Mouse (Mus musculus): Measurements from ENCODE around the gene Kpna1.
"Not testable (repeated sequence)": the region's sequence is repeated elsewhere in the genome, so short reads cannot be mapped to it uniquely, and the experiment has no call there.

The Kpna1 gene

GRCm38 (mm10) chr16:35993316-35993715 lies 14.8 kb downstream of the Kpna1 start:
- DNase-seq, result no peak

DNA sequence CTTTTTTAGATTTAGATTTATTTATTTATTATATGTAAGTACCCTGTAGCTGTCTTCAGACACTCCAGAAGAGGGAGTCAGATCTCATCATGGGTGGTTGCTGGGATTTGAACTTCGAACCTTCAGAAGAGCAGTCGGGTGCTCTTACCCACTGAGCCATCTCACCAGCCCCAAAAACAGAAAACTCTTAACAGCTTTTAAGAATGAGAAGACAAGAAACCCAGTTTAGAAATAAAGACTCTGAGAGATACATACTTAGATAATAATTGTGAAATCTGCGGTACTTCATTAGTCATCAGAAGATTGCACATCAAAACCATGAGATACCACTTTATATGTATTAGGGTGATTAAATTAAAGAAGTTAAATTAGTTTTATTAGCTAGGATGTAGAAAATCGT lies 20.3 kb downstream of the Kpna1 start:
- not testable (repeated sequence) for DNase-seq

DNA sequence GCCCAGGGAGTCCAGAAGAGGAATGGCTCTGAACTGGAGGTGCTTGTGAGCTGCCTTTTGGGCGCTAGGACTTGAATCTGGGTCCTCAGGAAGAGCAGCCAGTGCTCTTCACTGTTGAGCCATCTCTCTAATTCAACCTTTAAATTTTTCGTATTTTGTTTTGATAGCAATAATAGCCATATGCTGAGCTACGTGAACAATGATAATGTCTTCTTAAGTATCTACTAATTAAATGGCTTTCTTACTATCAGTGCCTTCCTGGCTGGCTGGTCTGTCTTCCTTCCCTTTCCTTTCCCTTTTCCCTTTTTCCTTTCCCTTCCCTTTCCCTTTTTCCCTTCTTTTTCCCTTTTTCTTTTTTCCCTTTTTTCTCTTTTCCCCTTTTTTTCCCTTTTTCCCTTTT lies 29.8 kb downstream of the Kpna1 start:
- DNase-seq, result no peak

- no peak for DNase-seq
Observed at GRCm38 (mm10) chr16:36016335-36016734, 37.8 kb downstream of the Kpna1 start.

DNA sequence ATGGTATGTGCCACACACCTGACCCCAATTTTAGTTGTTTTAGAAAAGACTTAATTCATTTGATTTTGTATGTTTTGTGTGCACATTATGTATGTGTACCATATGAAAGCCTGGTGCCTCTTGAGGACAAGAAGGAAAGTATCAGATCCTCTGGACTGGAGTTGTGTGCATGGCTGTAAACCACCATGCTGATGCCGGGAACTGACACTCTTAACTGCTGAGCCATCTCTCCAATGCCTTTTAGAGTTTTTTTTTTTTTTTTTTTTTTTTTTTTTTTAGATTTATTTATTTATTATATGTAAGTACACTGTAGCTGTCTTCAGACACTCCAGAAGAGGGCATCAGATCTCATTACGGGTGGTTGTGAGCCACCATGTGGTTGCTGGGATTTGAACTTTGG lies 49.6 kb downstream of the Kpna1 start:
- not testable (repeated sequence) for DNase-seq

DNA sequence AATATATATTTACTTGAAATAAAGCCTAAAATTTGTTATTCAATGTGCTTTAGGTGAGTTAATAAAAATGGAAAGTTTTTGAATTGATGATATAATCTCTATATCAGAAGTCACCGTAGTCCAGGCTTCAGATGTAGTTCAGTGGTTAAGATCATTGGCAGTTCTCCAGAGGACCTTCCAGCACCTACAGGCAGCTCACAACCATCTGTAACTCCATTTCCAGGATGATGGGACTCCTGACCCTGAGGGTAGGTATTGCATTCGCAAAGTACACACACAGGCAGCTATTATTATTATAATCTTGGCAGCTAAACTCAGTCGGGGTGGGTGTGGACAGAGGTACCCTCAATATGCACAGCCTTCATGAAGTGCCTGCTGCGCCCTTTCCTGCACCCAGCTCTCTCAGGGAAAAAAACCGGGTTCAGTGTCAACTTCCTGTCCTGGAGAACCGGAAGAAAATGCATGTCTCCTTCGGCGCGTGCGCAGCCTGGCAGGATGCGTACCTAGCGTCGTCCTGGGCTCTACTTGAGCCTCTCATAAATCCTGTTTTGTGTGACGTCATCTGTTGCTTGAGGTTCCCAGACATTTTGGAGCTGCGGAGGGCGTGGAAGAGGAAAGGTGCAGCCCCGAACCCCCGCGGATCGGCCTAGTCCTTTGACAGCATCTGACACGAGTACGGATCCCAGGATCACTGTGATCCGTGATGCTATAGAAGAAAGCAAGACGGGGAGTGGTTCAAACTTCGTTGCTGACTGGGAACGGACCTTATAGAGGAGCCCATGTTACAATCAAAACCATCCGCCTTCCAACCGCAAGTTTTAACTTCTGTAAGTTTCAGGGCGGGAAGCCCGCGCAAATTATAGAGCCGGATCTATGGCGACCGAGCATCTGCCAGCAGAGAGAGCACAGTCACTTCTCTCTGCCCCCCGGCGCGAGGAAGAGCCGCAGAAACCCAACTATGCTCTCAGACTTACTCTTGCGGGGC lies 62.4 kb downstream of the Kpna1 start, which contains the start of gene Wdr5b:
TSS of gene Wdr5b (plus strand) at position 551 of the 985 bp plus-strand sequence.
- DNase-seq, result peak; percentile 92

DNA sequence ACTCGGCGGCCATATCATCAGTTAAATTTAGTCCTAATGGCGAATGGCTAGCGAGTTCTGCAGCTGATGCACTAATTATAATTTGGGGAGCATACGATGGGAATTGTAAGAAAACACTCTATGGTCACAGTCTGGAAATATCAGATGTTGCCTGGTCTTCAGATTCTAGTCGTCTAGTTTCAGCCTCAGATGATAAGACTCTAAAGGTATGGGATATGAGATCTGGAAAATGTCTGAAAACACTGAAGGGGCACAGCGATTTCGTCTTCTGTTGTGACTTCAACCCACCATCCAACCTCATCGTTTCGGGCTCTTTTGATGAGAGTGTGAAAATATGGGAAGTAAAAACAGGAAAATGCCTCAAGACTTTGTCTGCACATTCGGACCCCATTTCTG lies 63.1 kb downstream of the Kpna1 start:
- peak; percentile 16 for DNase-seq

- no peak for DNase-seq
Observed at GRCm38 (mm10) chr16:36043073-36043472, 64.5 kb downstream of the Kpna1 start.

GRCm38 (mm10) chr16:36043964-36044363 lies 65.4 kb downstream of the Kpna1 start:
- no peak for DNase-seq

GRCm38 (mm10) chr16:36047538-36047937 lies 69.0 kb downstream of the Kpna1 start:
- DNase-seq, result no peak

DNA sequence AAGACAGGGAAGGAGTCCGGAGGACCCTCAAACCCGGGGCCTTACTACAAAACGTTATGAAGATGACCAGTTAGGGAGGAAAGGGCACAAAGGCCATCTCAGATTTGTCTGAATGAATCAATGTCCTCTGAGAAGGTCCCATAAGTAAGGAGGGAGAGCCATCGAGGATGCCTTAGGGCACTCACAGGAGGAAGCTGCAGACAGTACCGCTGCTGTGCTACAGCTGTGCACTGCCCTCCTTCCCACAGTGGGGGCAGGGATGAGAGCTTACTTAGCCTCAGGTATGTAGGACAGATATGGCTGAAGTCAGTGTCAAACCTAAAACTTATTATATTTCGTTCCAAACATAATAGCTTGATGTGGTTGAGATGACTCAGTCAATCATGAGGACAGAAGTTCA lies 72.9 kb downstream of the Kpna1 start:
- no peak for DNase-seq

DNA sequence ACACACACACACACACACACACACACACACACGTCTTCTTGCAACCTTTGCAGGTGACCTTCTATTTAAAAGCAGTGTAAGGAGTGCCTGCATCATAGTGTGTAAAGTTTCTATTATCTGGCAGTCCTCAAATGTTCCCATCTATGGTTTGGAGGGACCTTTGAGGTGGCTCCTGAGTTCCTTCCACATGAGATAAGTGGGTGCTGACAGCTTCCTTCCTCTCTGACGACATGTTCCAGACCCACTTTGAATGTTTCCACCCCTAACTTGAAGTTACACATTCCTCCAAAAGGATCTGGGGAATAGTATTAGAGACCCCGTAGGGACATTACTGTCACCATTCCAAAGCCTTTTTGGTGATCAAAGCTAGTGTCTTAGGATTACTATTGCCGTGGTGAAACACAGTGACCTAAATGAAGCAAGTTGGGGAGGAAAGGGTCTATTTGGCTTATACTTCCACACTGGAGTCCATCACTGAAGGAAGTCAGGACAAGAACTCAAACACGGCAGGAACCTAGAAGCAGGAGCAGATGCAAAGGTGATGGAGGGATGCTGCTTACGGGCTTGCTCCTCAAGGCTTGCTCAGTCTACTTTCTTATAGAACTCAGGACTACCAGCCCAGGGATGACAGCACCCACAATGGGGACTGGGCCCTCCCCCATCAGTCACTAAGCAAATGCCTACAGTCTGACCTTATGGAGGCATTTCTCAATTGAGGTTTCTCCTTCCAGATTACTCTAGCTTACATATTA lies 75.2 kb downstream of the Kpna1 start:
- no peak for DNase-seq

- no peak for DNase-seq
Observed at GRCm38 (mm10) chr16:36054920-36055319, 76.4 kb downstream of the Kpna1 start.

GRCm38 (mm10) chr16:36056416-36056815 lies 77.9 kb downstream of the Kpna1 start:
- no peak for DNase-seq

- DNase-seq, result no peak
Observed at GRCm38 (mm10) chr16:36057933-36058475, 79.5 kb downstream of the Kpna1 start.

DNA sequence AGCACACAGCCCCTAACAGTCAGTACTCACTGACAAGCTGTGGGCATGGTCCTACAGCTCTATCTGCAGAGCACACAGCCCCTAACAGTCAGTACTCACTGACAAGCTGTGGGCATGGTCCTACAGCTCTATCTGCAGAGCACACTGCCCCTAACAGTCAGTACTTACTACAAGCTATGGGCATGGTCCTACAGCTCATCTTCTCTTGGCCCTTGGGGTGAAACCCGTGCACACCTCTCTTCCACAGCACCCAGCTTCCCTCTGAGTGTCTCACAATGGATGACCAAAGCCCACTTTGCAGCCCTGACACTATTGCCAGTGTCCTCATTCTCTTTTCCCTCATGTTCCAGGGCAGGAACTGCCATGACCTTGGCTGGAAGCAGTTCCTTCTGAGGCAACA lies 84.0 kb downstream of the Kpna1 start:
- DNase-seq, result not testable (repeated sequence)

GRCm38 (mm10) chr16:36063315-36063714 lies 84.8 kb downstream of the Kpna1 start:
- DNase-seq, result no peak

DNA sequence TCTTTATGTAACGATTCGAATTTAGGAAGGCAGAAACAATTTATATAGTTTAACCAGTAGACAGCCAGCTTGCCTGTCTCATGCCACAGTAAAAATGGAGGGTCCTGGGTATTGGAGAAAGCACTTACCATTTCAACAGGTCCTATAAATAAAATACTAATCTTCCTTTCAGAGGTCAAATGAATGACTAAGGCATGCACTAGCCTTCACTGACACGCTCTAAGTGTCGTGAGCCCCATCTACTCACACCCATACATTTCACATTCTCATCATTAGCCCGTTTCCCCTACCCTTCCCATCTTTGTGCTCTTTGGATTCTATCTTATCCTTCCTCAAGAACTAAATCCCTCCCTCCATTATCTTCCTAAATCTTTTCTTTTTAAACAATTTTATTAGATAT lies 86.4 kb downstream of the Kpna1 start:
- DNase-seq, result no peak

- no peak for DNase-seq
Observed at GRCm38 (mm10) chr16:36067694-36068093, 89.1 kb downstream of the Kpna1 start.

GRCm38 (mm10) chr16:36068356-36068755 lies 89.8 kb downstream of the Kpna1 start:
- DNase-seq, result no peak

DNA sequence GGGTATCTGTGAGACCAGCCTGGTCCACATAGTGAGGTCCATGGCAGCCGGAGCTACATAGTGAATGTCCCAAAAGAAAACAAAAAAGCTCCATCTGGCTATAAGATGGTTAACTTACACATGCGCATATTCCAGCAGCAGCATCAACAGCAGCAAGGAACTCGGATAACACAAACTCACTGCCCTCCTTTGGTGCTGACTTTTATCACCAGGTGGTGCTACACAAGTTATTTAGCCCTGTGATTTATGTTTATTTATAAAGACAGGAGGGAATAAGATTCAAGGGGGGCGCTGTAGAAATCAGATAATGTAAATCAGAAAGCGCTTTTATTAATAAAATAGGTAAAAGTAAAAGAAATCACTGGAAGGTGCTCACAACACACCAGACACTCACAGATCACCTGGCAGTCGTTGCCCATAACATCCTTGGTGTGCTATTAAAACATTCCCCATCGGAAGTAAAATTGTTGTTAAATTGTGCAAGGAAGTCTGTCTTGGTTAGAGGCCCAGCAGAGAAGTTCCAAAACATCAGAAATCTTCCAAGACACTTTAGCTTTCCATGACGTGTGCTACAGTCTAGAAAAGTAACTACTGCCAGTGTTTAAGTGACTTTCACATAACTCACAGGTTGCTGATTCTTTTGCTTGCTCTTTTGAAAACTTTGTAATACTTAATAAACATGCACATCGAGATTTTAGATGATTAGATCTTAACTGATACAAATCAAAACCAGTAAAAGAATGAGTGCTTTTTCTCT lies 91.4 kb downstream of the Kpna1 start:
- no peak for DNase-seq

- no peak for DNase-seq
Observed at GRCm38 (mm10) chr16:36071071-36071449, 92.5 kb downstream of the Kpna1 start.

Measured in cerebellum, adult 11 months (tissue).